Mouse (Mus musculus) naive thymus-derived CD4-positive, alpha-beta T cell, adult 2 months (primary cell): Measurements from ENCODE around the gene 4930507D05Rik.
"Not testable (repeated sequence)": the region's sequence is repeated elsewhere in the genome, so short reads cannot be mapped to it uniquely, and the experiment has no call there.

ENCODE experiments used
- DNase-seq: peaks from one replicate; pipeline ENCODE4 v3.0.0-alpha.2; 2011; ENCODE audit warnings: low read depth

Gene 4930507D05Rik

GRCm38 (mm10) chr10:62481108-62481852 is 32.0 kb downstream of the 4930507D05Rik start:
- DNase-seq, result no peak

DNA sequence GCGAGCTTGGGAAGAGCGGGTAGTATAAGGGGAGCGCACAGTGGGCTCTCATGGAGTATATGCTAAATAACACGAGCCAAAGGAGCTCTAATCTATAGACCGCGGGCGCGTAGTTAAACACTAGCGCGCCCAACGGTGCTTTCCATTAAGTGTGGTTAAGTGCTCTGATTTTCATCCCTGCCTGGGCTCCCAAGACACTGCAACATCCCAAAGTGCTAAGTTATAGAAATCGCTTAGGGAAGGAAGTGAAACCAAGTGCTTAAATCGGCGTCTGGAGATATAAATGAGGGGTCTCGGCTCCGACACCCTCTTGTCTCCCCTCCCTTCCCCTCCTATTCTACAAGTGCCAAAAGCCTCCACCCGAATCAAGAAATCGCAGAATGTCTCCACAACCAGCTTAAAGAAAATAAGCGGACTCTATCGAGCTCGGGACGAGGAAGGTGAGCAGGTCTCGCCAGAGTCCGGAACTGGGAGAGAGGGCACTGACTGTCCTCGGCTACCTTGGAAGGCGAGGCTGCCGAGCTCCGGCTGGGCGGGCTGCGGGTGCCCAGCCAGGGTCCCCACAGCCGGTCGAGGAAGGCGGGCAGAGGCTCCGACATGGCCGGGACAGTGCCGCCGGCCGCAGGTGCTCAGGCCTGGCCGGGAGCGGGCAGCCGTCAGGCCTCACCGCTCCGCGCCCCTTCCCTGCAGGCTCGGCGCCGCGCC is 36.7 kb downstream of the 4930507D05Rik start:
- DNase-seq, result peak; percentile 66

DNA sequence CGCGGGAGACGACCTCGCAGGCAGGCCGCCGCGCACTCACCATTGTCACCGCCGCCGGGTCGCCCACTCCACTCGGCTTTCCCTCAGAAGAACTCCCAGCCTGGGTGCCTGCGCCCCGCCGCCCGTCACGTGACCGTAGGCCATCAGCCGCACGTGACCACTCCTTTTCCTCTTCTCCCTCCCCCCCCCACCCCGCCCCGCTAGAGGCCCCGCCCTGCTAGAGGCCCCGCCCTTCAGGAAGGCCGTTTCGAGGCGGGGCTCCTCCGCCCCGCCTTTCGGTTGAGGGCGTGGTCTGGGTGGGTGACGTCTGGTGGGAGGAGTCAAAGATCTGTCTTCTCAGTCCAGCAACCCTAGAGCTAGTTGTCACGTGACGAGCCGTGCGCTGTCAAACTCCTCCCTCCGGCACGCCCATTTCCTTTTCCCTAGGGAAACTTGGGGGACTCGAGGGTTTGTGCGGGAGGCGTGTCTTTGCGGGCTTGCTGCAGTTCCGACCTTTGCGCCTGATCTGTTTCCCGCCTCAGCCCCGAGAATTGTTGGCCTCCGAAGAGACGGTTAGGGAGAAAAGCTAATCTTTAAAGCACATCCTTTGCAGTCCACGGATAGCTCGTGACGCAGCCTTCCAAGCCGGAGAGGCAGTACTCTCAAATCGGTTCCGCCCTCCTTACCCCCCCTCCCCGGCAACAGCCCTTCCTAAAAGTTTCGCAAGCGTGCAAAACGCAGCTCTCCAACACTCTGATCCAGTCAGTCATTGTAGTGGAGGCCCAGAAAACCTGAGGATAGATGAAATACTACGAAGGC is 37.5 kb downstream of the 4930507D05Rik start, which contains the start of gene Vps26a:
TSS of gene Vps26a (minus strand) at position 188 of the 798 bp plus-strand sequence.
- peak; percentile 98 for DNase-seq

DNA sequence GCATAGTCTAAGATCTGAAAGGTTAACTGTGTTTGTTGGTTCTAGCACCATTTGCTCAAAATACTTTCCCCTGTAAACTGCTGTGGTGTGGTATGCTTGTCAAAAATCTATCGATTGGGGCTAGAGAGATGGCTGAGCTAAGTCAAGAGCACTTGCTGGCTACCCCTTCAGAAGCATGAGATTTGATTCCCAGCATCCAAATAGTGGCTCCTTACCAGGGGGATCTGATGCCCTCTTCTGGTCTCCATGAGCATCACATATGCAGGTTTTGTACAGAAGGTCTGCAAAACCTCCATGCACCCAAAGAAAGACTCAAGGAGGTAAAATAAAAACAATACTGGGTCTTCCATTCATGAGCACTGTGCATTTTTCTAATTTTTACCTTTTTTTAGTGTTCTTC is 39.0 kb downstream of the 4930507D05Rik start:
- DNase-seq, result peak; percentile 71

DNA sequence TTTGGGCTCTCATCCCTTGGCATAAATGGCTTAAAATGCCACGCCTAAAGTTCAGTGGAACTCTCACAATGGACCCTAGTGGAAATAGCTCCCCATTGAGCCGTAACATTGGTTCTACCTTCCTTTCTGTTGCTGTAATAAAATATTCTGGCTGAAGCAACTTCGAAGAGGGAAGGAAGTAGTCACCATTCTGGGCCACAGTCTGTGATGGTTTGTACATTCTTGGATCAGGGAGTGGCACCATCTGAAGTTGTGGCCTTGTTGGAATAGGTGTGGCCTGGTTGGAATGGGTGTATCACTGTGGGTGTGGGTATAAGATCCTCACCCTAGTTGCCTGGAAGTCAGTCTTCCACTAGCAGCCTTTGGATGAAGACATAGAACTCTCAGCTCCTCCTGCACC is 42.4 kb downstream of the 4930507D05Rik start:
- not testable (repeated sequence) for DNase-seq

GRCm38 (mm10) chr10:62500088-62500915 is 51.0 kb downstream of the 4930507D05Rik start:
- DNase-seq, result peak; percentile 93
